Mouse (Mus musculus): ENCODE results near the gene Pygo1. TPM values are rescaled to one million over a fixed set of nuclear protein-coding genes. Genes with fewer than 3 reads are reported as not detected.

The Pygo1 gene
- total RNA-seq, 2 experiments from 2014 or later: not detected

DNA sequence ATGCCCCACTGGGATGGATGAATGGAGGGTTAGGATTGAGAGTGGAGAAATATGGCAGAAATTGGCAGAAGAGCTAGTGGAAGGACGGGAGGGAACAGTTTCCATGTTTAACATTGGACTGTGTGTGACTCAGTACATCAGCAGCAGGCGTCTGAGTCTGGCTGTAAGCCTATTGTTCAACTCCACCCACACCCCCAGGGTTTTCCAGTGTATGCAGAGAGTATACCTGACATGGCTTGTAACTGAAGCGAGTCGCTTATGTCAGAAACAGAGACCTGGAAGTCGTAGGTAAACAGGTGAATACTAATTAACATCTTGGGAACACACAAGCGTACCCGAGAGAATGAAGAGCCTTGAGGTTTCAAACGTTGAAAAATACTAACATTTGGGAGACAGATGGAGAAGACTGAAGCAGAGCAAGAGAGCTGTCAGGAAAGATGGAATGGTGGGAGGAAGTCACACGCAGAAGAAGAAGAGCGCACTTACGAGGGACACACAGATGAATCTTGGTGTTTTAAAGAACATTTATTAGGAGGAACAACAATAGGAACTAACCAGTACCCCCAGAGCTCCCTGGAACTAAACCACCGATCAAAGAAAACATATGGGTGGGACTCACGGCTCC is 5.8 kb downstream of the Pygo1 start:
- no peak for ATAC-seq (replicated peaks; ENCODE audit: low FRiP score, poor library complexity, severe bottlenecking)

DNA sequence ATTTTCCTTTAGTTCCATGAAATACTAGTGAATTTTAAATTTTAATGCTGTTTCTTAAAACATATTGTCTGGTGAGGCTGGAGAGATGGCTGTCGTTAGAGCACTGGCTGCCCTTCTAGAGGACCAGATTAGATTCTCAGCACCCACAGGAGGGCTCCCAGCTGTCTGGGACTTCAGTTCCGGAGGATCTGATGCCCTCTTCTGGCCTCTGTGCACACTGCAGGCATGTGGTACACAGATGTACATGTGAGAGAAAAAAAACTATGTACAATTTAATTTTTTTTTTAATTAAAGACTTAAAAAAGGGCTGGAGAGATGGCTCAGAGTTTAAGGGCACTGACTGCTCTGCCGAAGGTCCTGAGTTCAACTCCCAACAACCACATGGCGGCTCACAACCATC is 9.9 kb downstream of the Pygo1 start:
- no peak for ATAC-seq (replicated peaks; ENCODE audit: low FRiP score, poor library complexity, severe bottlenecking)

DNA sequence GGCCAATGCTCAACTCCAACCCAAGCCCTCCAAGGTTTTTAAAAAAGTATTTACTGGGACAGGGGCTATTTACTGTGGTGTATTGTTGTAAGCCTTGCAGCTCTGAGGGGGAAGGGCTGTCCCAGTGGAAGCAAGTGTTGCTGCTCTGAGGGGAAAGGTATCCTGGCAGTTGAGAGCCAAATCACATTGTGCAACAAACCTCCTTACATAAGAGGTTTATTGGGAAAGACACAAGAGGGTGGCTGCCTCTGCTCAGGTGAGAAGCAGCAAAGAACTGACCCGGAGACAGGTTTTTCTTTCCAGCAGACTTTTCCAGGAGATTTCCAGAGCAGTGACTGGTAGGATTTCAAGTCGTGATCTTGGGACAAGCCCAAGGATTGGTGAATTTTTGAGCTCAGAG is 10.9 kb downstream of the Pygo1 start:
- no peak for ATAC-seq (replicated peaks; ENCODE audit: low FRiP score, poor library complexity, severe bottlenecking)

DNA sequence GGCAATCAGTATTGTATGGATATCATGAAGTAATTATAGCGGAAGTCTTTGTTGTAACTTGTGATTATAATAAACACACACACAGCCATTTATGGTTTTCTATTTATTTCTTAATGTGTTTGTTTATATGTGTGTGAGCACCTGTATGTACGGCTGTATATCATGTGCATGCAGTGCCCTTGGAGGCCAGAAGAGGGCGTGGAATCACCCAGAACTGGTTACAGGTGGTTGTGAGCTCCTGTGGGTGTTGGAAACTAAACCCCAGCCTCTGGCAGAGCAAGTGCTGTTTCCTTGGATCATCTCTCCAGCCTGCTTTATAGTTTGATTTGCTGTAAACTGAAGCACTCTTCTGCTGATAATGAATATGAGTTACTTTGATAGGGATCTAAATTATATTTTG is 18.0 kb downstream of the Pygo1 start:
- ATAC-seq (replicated peaks; ENCODE audit: low FRiP score, poor library complexity, severe bottlenecking): no peak

DNA sequence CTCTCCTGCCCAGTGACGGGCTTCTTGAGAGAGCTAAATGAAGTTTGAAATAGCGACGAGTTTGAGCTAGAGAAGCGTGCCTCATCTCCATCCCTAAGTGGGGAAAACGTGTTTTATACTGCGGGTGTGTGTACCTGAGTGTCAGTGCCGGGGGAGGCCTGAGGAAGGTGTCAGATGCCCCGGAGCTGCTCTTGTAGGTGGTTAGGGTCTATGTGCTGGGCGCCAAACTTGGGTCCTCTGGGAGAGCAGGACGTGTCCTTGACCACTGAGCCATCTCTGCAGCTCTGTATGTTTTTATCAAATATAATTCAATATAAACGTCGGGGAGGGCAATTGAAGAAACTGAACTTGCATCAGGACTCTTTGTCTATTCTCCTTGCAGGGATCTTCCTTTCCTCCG is 18.8 kb downstream of the Pygo1 start:
- no peak for ATAC-seq (replicated peaks; ENCODE audit: low FRiP score, poor library complexity, severe bottlenecking)

DNA sequence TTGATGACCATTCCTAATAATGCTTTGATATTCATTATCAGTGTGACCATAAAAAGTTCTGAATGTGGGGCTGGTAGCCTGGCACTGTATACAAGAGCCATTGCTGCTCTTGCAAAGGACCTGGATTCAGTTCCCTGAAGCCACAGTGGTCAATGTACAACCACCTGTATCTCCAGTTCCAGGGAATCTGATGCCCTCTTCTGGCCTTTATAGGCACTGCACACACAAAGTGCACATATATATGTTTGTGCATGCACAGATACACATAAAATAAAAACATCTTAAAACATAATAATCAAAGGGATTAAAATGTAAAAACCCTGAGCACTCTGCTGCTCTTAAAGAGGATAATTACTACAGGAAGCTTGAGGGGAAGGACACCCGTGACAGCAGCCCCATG is 21.6 kb downstream of the Pygo1 start:
- ATAC-seq (replicated peaks; ENCODE audit: low FRiP score, poor library complexity, severe bottlenecking): no peak

DNA sequence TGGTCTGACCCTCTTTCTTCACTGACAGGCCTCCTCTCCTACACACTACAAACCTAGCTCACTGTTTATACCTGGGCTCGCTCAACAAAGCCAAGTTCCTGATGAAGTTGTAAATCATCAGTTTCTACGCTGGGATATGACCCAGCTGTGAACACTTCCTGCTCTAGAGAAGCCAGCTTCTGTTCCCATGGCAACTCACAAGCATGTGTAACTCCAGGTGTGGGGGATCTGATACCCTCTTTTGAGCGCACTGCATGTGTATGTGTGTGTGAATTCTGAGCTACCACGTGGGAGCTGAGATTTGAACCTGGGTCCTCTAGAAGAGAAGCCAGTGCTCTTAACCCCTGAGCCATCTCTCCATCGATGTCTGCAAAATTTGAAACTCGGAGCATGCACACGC is 24.1 kb downstream of the Pygo1 start:
- ATAC-seq (replicated peaks; ENCODE audit: low FRiP score, poor library complexity, severe bottlenecking): no peak

DNA sequence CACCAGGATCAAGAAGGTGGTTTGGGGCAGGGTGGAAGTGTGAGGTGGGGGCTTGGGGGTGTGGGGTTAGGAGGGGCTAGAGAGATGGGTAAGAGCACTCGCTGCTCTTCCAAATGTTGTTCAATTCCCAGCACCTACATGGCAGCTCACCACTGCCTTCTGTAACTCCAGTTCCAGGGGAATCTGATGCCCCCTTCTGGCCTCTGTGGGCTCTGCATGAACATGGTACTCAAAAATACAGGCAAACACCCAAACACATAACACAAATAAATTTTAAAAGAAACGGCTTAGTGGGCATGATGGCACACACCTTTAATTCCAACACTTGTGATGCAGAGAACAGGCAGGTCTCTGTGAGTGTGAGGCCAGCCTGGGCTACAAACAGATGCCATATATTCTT is 29.3 kb downstream of the Pygo1 start:
- no peak for ATAC-seq (replicated peaks; ENCODE audit: low FRiP score, poor library complexity, severe bottlenecking)

DNA sequence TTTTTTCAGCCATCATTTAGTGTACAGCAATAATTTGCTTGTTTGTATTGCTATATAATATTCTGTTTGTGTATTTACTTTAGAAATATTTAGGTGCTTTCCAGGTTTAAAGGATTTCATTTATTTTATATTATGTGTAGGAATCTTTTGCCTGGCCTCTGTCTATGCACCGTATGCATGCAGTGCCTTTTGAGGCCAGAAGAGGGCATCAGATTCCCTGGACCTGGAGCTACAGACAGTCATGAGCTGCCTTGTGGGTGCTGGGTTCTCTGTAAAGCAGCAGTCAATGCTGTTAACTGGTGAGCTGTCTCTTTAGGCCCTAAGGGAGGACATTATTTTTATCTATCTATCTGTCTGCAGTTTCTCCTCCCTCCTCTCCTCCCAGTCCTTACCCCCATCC is 30.1 kb downstream of the Pygo1 start:
- ATAC-seq (replicated peaks; ENCODE audit: low FRiP score, poor library complexity, severe bottlenecking): peak; percentile 51; the same call in 1 of the 2 replicates

DNA sequence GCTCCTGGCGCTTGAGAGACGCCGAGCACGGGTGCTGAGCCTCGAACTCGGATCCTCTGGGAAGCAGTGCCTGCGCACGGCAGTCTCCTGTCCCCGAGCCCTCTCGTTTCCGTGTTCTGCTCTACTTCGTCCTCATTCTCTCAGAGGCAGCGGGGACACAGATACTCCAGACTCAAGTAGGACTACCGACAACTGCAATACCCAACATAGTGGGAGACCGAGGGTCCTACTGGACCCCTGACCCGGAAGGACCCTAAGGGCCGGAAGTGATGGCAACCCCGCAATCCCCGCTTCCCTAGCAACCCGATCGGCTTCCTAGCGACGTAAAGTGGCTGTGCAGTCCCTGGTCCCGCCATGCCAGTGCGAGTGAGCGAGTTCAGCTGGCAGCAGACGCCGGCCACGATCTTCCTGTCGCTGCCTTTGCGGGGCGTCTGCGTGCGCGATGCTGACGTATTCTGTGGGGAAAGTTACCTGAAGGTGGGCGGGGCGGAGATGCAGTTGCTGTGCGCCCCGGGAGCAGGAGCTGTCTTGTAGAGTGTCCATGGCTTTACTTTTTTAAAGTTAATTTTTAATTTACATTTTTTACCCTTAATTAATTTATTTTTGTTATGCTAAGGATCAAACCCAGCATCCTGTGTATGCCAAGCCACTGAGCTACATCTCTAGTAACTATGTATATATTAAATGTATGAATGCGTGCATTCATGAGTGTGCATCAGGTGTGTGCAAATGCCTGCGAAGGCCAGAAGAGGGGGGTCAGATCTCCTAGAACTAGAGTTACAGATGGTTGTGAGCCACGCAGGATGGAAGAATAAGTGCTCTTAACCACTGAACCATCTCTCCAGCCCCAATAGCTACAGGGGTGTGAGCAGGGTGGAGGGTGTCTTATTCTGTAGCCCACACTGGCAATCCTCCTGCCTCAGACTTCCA is 33.3 kb downstream of the Pygo1 start, which contains the start of the genes Dyx1c1 and Gm44503:
Gene Dyx1c1, plus strand, starts transcription at position 265 of the 930 bp plus-strand sequence.
Gene Gm44503, plus strand, starts transcription at position 332 of the 930 bp plus-strand sequence.
- ATAC-seq (replicated peaks; ENCODE audit: low FRiP score, poor library complexity, severe bottlenecking): no peak

DNA sequence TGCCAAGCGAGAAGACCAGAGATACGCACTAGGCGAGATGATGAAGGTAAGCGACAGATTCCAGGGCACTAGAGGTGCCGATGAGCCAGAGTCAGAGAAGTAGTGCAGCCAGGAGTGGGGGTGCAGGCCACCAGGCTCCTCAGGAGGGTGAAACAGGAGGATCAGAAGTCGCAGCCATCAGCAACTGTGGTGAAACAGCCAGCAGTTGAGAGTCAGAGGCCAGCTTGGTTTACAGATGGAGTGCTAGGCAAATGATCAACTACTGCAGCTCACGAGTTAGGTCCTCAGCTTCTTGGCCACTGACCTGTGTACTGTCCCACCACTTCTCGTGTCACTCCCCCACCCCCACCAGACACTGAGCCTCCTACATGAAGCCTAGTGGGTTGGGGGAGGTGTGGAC is 35.9 kb downstream of the Pygo1 start:
- ATAC-seq (replicated peaks; ENCODE audit: low FRiP score, poor library complexity, severe bottlenecking): no peak

DNA sequence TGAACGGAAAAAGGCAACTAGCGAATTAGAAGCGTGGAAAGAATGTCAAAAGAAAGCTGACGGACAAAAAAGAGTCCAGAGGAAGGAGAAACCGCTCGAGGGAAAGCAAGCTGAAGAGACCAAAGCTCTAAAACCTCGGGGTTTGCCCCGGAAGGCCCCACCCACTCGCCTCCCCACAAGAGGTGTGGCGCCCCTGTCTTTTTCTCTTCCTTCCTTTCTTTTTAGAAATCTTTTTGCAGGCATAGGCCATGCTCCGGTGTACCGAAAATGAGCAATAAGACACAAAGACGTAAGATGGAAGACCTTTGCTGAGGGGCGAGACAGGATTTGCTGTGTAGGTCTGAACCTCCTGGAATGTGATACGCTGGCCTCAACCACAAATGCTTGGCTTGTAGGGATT is 36.5 kb downstream of the Pygo1 start:
- no peak for ATAC-seq (replicated peaks; ENCODE audit: low FRiP score, poor library complexity, severe bottlenecking)

DNA sequence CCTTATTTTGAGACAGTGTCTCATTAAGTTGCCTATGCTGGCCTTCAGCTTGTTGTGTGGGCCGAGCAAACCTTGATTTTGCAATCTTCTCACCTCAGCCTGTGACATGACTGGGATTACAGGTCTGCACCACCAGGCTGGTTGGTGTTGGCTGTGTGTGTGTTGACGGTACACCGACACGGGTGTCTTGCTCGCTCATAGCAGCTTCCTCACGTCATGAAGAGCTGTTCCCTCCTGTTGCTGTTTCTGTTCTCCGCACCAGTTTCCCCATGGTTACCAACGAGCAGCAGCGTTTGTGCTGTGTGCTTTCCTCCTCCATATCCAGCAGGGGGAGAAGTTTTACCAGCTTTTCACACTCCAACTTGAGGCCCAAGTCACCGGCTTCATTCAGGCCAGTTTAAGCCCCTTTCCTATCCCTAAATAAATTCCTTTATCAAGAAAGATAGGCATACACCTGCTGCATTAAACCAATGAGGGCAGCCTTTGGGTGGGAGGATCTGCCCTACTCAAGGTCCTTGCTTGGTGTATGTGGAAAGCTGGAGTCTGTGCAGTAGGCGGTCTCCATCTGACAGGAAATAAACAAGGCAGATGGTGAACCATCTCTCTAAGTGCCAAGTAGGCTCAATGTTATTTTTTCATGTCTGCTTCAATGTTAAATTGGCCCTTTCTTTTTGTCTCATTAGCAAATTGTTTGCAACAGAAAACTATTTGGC is 43.1 kb downstream of the Pygo1 start:
- no peak for ATAC-seq (replicated peaks; ENCODE audit: low FRiP score, poor library complexity, severe bottlenecking)

DNA sequence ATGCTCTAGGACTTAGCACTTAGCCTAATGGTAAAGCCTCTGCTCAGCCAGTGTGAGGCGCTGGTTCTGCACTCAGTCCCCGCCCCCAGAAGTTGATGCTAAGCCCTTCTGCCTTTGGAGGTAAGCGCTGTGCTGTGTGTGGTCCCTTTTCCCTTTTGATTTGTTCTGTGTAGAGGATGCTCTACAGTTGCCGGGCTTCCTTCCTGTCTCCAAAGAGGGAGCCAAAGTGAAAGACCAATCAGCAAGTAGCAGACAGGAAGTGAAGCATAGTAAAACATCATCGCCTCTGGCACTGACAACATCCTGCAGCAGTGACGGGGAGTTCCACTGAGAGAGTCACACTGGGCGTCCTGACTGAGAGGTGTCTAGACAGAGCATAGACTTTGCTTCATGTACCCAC is 44.4 kb downstream of the Pygo1 start:
- ATAC-seq (replicated peaks; ENCODE audit: low FRiP score, poor library complexity, severe bottlenecking): no peak

DNA sequence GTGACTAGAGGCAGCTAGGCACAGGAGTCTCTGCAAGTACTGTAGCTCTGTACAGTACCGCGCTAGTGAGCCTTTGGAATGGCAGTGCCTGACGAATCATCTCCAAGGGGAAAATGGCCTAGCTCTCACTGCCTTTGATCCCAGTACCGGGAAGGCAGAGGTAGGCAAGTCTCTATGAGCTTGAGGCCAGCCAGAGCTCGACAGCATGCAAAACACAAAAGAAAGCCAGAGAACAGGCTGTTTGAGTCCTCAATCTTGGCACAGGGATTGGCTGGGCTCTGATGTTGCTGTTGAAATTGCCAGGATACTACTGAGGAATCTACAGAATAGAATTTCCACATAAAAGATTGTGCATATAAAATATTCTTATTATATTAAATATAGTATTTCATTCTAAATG is 47.0 kb downstream of the Pygo1 start:
- ATAC-seq (replicated peaks; ENCODE audit: low FRiP score, poor library complexity, severe bottlenecking): no peak

DNA sequence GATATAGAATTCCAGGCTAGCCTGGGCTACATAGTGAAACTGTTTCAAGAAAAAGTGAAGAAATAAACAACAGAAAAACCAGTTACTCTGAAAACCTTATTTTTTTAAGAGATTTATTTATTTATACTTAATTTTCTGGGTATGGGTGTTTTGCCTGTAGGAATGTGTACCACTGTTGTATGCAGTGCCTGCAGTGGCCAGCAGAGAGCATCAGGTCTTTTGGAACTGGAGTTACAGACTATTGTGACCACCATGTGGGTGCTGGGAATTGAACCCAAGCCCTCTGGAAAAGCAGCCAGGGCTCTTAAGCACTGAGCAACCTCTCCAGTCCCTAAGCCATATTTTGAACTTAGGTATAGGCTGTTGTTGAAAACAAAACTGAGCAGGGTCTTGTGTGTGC is 47.5 kb downstream of the Pygo1 start:
- no peak for ATAC-seq (replicated peaks; ENCODE audit: low FRiP score, poor library complexity, severe bottlenecking)

DNA sequence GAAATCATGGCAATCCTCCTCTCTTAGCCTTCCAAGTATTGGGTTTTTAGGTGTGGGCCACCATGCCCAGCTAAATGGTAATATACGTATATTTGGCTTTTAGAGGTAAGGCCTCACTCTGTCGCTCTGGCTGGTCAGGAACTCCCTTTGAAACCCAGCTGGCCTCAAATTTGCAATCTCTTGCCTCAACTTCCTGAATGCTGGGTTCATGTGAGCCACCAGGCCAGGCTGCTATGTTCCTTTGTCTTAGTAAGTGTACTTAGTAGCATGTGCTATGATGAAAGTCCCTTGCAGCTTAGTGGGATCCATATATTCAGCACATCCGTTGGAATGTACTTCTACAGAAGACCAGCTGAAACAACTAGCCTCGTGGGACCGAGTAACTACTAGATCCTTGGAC is 49.3 kb downstream of the Pygo1 start:
- no peak for ATAC-seq (replicated peaks; ENCODE audit: low FRiP score, poor library complexity, severe bottlenecking)

DNA sequence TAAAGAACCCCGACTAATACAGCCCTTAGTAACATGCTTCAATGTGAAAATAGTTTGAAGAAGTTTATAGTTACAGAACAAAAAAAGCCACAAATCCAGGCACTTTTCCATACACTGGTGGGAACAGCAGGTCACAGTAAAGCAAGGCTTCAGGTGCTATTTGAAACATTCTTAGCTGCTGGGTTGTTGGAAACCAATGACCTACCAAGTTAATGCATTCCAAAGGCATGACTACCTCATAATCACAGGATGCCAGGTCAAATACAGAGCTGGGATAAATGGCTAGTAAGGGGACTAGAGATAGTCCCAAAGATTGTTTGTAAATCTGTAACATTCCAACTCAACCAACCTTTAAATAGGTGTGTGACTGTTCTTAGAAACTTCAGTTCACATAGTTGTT is 49.8 kb downstream of the Pygo1 start:
- no peak for ATAC-seq (replicated peaks; ENCODE audit: low FRiP score, poor library complexity, severe bottlenecking)

DNA sequence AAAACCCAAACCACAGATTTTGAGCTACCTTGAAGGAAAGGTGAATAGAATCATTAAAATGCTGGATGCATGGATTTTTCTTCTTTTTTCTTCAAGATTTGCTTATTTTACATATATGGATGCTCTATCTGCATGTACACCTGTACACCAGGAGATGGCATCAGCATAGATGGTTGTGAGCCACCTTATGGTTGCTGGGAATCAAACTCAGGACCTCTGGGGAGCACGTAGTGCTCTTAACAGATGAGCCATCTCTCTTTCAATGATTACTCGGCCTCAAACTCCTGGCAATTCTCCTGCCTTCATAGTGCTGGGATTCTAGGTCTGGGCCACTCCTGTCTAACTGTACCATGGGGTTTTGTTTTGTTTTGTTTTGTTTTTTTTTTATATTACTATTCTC is 57.6 kb downstream of the Pygo1 start:
- no peak for ATAC-seq (replicated peaks; ENCODE audit: low FRiP score, poor library complexity, severe bottlenecking)
